Mouse (Mus musculus) kidney, adult 2 months (tissue): ENCODE measurements around the gene Evi5.

Source experiments
- CTCF ChIP-seq: fragments of 200-500 bp; conservative IDR thresholded peaks from 2 replicates; pipeline ENCODE4 v1.5.1; 2011; ENCODE audit warnings: low read depth, mild to moderate bottlenecking, control low read depth, low read length, moderate library complexity, mixed read lengths; ENCODE audit not compliant: insufficient read depth, insufficient read length
- POLR2A ChIP-seq: fragments of 200-500 bp; IDR thresholded peaks from one replicate; pipeline ENCODE4 v1.6.1; 2011; ENCODE audit warnings: low read depth, low read length, control low read depth

GRCm38 (mm10) chr5:107814651-107815050, 60.3 kb downstream of the Evi5 start:
- TF ChIP-seq CTCF (no peak), POLR2A (no peak)
